Mouse (Mus musculus) gastrocnemius, postnatal 4 days (tissue): ENCODE measurements around the gene Ap1s3. TPM values are rescaled to one million over a fixed set of nuclear protein-coding genes. Genes with fewer than 3 reads are reported as not detected.
A peak's percentile ranks its signal among the peaks of the same experiment; 100 is the strongest.

Experiments
- DNase-seq, 2 experiments: peaks; one replicate each; pipeline ENCODE4 v3.0.0; 2021 to 2022; ENCODE audit warnings: low spot score in 2 of 2, mixed read lengths in 2 of 2
- total RNA-seq, 2 experiments: library from RNA; stranded (reverse); gene quantifications; 2 replicates each; pipeline ENCODE4 v1.2.3; 2021

Gene Ap1s3
- total RNA-seq, 2 experiments from 2014 or later: 0.26 to 0.27 TPM

DNA sequence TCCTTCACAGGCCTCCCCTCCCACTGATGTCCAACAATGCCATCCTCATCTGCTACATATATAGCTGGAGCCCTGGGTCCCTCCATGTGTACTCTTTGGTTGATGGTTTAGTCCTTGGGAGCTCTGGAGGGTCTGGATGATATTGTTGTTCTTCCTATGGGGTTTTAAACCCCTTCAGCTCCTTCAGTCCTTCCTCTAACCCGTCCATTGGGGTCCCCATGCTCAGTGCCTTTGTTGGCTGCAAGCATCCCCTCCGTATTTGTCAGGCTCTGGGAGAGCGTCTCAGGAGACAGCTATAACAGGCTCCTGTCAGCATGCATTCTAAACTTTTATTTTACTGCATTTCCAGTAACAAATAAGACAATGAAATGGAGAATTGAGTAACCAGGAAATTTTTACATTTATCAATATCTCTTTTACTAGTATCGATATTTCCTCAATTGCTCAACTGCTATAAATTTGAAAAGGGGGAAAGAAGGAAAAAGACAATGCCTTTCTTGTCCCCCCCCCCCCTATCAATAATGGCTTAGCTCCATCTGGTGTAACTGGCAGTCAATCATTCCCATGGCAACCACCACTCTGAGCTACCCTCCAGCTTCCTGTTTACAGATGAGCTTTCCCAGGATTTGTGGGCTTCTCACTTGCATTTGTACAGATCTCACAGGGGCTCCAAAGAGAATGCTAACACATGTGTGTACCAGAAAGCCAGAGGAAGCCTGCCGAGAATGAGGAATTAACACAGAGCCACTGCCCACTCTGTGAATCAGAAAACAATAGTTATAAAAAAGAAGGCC is 73.2 kb downstream of the Ap1s3 start:
- no peak for DNase-seq

- no peak for DNase-seq
Measured at GRCm38 (mm10) chr1:79592721-79593277, 79.0 kb downstream of the Ap1s3 start.

GRCm38 (mm10) chr1:79591091-79591490 is 80.7 kb downstream of the Ap1s3 start:
- no peak for DNase-seq

- DNase-seq: no peak
Measured at GRCm38 (mm10) chr1:79589971-79590763, 81.6 kb downstream of the Ap1s3 start.

GRCm38 (mm10) chr1:79589424-79589823 is 82.3 kb downstream of the Ap1s3 start:
- DNase-seq: no peak

DNA sequence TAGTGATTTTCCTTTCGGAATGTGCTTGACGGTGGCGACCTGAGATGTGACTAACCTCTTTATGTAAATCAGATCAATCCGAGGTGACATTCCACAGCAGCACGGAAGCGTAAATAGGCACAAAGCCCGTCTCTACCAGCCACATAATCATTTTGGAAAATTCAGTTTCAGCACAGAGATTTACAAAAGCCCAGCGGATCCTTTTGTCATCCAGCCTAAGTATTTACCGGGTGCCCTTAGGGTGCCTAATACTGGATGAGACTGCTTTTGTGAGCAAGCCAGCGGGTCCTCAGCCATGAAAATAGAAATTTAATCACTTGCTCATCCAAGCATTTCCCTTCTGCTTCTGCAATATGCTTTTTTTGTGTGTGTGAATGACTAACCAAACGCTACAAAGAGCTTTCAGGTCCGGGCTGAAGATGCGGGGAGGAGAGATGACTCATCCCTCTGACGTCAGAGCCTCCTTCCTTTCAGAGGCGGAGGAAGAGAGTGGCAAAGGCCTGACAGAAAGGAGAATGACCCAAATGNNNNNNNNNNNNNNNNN is 90.6 kb downstream of the Ap1s3 start:
- peak in 1 of 2 experiments; percentile 28 for DNase-seq

DNA sequence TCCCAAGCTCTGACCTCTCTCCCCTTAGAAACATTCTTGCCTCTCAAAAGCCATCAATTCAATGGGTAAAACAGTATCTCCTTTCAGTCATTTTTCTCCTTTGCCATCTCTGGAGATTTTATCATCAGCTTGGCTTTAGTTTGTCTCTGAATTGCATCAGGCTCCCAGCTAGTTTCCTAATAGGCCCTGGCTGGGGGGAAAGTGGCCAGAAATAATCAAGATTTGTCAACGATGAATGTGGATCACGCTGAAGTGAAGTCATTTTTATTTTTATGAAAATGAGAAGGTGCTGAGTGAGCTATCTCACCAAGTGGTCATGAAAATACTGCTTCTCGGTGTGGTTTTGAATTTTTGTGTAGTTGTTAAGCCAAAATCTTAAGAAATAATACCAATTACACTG is 94.4 kb downstream of the Ap1s3 start:
- no peak for DNase-seq

DNA sequence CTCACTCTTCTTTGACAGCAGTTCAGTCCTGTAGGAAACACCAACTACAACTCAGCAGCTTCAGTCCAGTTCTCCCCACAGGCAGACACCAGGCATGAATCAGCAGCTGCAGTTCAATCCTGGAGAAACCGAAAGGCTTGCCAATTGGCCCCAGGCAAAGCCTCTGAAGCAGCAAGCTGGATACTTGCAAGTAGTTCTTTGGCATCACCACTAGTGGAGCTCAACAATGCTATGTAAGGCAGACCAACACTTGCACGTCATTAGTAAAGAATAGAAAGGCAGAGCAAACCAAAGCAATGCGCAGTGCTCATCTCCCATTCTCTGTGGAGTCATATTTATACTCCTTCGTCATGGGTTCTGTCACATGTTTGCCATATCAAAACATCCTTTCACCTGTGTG is 99.9 kb downstream of the Ap1s3 start:
- DNase-seq: no peak

DNA sequence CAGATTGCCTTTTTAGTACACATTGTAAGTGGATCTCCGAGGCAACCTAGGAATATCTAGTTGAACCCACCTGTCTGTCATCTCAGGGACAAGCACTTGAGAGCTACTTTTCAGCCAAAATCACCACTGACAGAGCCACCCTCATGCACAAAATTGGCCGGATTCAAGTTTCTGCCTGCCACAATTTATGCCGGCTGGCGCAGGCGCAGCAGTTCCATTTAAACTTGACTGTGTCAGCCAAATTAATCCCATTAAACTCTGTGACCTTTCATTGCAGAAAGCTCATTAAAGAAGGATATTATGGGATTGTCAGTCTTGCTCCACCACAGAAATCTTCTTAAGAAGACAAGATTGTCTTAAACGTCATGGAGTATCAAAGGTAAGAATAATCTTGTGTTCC is 100.6 kb downstream of the Ap1s3 start:
- DNase-seq: no peak

GRCm38 (mm10) chr1:79561186-79561585 is 110.6 kb downstream of the Ap1s3 start:
- no peak for DNase-seq

Other genes with a start within 250 kb of the Ap1s3 start
- gene Scg2, start 231.9 kb downstream of the Ap1s3 start, total RNA-seq: under 1 TPM in 1 of 2 experiments, not detected in 1; 0.20 TPM
- gene Mrpl44, start 104.0 kb upstream of the Ap1s3 start, total RNA-seq: 10 to 100 TPM; 36.3 to 39.9 TPM
- gene Wdfy1, start 104.2 kb upstream of the Ap1s3 start, total RNA-seq: 10 to 100 TPM; 20.6 to 27.9 TPM
- gene Serpine2, start 189.2 kb upstream of the Ap1s3 start, total RNA-seq: 10 to 100 TPM; 56.6 to 59.9 TPM